Mouse (Mus musculus) spleen, adult 2 months (tissue): ENCODE measurements around the gene Carmil1.

Experiments used
- CTCF ChIP-seq: fragments of 200-500 bp; IDR thresholded peaks from 2 replicates; pipeline ENCODE4 v1.5.1; 2011; ENCODE audit warnings: mild to moderate bottlenecking, inconsistent platforms; ENCODE audit not compliant: insufficient read depth, insufficient read length, insufficient replicate concordance; ENCODE audit errors: extremely low read depth
- POLR2A ChIP-seq: fragments of 200-500 bp; IDR thresholded peaks from 2 replicates; pipeline ENCODE4 v1.6.1; 2011; ENCODE audit warnings: low read depth, low read length, inconsistent platforms

GRCm38 (mm10) chr13:24093108-24093507, 187.5 kb downstream of the Carmil1 start:
- TF ChIP-seq POLR2A (no peak), CTCF (no peak)
